Mouse (Mus musculus) ZHBTc4 (cell line): Measurements from ENCODE around the gene Diexf.

ENCODE experiments used
- DNase-seq: peaks from one replicate; pipeline ENCODE4 v3.0.0-alpha.2; 2011; ENCODE audit warnings: low read depth, low spot score

Gene Diexf

DNA sequence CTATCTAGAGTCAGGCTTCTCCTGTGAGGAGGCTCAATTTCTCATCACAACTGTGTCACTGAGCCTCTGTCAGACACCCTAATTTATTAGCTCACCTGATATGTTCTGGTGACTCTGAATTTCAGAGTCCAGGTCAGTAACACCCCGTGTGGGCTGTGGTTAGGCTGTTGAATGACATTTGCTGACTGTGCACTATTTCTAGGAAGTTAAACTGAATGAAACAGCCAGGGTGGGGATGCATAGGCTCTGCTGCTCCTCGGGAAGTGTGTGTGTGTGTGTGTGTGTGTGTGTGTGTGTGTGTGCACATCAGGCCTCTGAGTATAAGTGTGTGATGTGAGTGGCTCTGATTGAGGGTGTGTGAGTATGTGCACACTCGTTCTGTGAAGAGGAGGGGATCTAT lies 8.6 kb upstream of the Diexf start:
- DNase-seq: no peak

DNA sequence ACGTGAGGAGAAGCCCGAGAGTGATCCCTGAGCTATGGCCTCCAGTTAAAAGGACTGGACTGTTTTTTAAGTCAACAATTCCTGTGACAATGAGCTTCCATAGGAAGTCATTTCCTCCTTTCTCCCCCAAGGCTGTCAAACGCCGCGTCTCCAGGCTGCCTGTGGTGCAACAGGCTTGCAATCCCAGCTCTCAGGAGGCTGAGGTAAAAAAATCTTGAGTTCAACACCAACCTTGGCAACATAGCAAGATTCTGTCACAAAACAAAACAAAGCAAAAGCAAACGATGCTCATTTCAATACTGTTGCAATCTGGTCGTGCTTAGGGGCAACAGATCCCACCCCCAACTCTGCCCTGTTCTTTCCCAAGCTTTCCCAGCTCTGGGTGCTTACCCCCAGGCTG lies 8.0 kb upstream of the Diexf start:
- no peak for DNase-seq

DNA sequence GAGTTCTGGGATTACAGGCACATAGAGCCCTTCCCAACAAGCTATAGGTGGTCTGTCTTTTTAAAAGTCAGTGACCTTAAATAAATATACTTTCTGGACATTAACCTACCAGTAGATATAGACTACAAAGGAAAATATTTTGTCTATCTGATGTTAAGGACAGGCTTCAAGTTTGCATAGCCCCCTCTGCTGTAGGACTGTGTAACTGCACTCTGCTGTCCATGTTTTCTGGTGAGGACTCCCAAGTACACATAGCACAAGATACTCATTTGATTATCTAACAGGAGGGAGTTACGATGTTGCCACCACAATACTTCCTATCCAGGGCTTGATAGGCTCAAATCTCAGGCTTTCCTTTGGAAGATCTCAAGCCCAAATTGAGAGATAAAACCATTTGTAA lies 3.7 kb upstream of the Diexf start:
- peak; percentile 74 for DNase-seq

DNA sequence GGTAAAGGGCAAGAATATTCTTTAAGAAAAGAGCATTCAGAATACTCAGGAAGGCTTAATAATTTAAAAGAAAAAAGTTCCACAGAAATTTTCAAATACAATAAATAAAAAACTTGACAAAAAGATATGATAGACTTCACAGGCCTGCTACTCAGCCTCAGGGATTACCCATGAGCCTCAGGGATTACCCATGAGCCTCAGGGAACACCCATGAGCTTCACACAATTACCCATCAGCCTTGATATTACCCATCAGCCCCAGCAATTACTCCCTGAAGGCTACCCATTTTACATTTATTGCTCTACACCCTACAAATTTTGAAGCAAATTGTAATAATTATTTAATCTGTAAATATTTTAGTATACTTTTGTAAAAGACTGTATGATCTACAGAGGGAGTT lies 2.3 kb upstream of the Diexf start:
- no peak for DNase-seq

DNA sequence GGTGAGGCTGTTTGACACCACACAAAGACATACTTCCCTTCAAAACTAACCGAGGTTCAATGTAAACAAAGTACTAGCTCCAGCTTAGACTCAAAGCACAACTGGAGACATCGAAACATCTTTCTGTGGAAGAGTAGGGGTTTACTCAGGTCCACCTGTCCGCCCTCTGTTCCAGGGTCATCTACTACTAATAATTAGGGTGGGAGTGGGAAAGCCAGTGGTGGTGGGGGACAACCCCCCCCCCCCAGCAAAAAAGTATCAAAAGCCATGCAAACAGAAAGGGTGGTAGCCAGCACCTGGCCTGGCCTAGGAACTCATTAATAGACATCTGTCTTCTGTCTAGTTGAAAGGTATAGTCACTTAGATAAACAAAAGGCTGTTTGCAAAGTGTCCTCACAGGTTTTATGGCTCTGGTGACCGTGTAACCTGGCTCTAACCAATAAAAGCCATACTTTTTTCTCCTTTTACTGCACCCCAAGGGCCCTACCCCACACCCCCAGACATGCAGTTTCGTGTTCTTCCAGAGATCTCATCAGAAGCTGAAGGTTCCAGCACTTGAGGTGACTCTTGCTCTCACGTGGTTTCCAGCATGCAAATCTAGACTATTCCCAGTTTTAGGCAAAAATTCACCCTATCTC lies 1.4 kb upstream of the Diexf start:
- no peak for DNase-seq

DNA sequence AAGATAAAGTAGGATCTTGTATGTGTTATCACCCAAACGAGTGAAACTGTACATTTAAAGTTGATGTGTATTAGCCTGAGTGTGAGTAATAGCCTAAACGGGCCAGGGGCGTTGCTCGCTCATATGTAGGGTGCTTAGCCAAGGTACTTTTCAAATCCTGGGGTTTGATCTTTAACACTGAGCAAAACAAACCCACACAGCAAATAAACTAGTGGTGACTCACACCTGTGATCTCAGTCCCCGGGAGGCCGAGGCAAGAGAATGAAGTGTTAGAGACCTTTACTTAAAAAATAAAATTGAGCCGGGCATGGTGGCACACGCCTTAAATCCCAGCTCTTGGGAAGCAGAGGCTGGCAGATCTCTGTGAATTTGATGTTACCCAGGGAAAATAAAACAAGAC lies 767 bp upstream of the Diexf start:
- no peak for DNase-seq

DNA sequence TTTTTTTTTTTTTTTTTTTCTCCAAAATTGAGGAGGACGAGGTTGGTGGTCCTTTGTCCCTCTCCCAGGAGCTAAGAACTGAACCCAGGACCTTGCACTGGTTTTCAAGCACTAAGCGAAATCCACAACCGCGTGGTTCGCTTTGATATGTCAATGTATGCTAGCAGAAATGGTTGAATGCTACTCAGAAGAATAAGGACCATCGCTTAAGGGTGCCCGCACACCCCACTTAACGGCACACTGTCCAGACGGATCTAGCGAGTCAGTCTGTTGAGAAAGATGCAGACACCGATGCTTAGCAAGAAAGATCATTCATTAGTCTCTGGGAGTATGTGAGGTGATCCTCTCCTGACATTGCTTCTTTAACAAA lies 369 bp upstream of the Diexf start:
- peak; percentile 19 for DNase-seq

DNA sequence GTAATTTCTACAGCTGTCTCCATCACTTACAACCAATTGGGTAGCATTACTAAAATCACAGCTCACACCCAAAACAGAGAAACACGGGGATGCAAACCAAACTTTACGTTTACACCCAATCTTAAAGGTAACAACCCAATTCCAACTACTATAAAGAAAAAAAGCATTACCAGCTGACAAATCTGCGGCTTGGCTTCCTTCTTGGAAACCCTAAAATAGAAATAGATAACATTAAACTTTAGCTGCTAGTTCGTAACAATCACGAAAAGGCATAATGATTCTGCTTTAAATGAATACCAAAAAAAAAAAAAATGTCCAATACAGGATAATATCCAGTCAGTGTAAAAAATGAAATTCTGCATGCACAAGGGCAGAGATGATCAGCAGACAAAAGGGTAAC lies 751 bp downstream of the Diexf start:
- no peak for DNase-seq

DNA sequence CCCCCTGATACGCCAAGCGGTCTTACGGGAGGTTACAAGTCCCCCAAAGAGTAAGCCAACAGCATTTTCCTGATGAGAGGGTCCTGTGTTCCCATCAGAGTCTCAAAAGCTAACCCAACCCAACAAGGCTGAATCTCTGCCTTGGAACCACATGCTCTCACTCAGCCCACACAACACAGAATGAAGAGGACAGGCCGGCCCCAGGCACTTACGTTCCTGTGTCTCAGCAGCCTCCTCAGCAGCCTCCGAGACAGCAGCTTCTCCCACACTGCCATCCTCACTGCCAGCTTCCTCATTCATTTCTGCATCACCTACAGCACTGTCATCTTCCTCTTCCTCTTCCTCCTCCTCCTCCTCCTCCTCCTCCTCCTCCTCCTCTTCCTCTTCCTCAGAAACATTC lies 2.0 kb downstream of the Diexf start:
- DNase-seq: no peak

DNA sequence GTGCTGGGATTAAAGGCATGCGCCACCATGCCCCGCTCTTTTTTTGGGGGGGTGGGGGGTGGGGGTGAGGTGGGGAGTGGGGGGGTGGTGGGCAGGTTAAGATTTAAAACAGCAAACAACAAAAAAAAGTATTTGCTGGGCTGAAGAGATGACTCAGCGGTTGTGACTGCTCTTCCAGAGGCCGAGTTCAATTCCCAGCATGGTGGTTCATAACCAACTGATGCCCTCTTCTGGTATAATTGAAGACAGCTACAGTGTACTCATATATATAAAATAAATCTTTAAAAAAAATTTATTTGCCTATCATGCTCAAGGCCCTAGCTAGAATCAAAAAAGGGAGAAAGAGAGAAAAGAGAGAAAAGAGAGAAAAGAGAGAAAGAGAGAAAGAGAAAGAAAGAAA lies 4.2 kb downstream of the Diexf start:
- no peak for DNase-seq

DNA sequence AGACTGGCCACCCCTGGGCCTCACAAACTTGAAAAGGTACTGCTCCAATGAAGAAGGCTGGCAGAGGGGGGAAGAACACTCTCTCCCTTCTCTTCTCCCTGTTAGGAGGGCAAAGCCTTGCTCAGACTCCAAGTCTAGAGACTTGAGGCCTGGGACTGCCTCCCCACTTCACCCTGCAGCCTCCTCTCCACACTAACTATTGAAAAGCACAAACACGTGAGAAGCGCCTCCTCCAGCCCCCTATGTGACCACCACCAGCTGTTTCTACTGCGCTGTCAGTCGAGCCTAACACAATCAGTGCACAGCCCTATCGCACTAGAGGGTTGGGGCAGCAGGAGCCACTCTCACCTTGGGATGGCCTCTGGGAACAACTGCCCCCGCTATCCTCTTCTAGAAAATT lies 6.8 kb downstream of the Diexf start:
- no peak for DNase-seq

DNA sequence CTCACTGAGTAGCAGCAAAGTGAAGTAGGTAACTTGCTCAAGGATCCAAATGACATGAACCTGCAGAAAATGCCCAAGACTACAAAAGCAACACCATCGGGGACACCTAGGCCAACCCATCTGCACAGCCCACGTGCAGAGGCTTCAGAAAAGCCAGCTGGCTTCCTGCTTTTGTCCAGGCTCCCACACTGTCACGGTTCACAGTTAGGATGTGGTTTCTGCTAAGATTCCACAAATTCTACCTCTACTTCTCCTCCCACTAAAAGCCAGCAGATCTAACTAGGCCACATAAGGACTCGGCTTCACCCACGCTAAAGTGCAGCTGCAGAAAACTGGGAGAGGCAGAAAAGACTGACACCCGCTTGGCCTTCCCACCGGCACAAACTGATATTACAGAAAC lies 7.3 kb downstream of the Diexf start:
- no peak for DNase-seq

DNA sequence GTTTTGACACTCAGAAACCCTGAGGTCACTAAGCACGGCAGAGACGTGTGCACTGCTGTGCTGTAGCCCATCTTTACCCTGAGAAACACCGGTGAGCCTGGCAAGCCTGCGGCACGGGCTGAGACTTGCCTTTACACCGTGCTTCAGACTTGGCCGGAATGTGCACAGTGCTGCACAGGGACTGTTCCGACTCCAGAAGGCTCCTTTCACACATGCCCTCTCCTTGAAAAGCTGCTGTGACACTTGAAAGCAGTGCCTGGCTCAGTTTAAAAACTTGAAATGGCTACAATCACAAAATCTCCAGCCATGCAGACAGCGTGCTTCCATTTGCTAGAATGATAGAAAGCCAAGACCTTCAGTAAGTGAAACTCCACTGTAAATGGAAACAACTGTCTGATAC lies 18.0 kb downstream of the Diexf start:
- DNase-seq: no peak

DNA sequence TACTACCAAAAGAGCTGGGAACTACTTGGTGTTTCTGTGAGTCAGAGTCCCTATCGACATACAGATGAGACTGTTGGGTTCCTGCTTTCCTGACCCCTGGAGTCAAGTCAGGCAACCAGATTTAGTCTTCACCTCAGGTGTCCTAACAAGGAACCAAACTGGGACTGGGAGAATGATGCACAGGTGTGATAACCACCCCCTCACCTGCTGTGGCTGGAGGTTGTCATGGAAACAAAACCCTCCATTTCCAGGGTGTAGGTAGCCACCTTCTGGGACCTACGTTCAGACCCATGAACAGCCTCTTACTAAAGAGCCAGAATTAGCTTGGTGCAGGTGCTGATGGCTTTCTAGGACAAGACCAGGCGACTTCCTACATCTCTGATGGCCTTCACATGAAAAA lies 27.1 kb downstream of the Diexf start:
- DNase-seq: no peak

DNA sequence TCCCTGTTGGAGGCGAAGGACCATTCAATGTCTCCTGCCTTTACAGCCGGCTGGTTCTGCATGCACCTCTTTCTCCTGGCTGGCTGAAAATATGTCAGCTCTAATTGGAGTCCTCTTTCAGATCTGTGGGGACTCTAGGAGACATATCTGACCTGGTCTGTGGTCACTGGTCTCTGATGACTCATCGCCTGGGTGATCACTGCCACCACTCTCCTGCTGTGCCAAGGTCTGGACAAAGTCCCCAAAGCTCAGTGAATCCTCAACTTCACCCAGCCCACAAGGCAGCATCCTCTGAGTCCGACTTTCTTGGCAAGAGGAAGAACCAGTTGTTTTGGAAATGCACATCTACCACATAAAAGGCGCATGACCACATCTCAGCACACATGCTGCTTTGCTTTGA lies 27.5 kb downstream of the Diexf start:
- no peak for DNase-seq

DNA sequence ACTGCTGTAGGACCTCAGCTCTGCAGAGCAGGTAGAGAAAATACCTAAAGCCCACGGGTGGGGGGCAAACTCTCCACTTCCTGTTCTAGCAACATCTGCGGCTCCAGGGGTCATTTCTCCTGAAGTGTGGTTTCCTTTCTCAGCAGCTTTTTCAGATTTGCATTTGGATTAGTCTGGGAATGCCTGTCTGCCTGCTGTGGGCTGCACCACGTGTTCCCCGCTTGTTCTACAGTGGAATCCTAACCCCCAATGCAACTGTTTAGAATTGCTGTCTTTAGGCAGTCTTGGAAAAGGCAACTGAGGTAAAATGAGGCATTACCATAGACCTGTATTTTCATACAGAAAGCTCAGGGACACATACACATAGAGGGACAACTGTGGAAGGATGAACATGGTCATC lies 28.0 kb downstream of the Diexf start:
- peak; percentile 17 for DNase-seq

DNA sequence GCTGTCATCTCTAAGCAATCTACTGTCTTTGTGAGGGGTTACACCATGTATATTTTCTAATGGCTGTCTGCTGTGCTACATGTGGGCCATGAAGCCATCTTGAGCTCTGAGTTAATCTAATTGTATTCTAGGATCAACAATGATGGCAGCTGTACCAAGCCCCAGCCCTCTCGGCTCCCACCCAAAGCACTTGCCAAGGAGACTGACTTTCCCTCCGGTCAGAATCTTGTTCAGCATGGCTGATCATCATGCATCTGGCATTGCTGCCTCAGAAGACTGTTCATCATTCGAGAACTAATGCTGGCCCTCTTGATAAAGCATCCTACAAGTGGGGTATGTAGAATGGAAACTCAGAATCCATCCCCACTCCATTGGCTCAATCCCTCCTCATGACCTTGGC lies 31.1 kb downstream of the Diexf start:
- DNase-seq: no peak

DNA sequence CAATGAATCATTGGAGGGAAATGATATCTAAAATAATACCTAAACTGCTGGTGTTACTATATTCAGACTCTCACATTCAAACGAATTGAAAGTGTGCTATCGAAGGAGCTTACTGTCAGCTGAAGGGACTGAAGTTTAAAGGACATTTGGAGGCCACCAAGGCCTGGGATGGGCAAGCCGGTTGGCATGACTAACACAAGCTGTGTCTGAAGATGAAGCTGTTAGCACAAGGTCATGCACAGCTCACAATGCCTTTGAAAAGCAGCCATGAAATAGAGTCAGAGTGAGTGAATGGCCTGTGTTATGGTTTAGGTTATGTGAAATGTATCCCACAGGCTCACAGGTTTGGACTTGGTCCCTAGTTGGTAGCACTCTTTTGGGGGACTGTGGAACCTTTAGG lies 36.5 kb downstream of the Diexf start:
- no peak for DNase-seq

DNA sequence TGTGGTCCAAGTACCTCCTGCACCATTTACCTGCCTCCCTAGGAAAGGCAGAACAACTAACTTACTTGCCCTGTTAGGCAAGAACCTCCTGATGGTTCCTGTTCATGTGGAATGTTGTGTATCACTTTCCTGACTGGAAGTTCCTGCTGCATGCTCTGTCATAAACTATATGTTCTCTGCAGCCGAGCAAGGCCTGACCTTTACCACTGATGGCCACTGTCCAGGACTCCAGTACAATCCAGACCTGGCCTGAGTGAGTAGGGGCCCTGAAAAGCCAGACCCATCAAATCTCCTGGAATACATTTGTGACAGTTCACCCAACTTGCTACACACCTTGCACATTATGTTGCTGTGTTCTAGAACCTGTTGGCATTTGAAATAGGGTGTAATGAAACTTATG lies 37.3 kb downstream of the Diexf start:
- DNase-seq: no peak

DNA sequence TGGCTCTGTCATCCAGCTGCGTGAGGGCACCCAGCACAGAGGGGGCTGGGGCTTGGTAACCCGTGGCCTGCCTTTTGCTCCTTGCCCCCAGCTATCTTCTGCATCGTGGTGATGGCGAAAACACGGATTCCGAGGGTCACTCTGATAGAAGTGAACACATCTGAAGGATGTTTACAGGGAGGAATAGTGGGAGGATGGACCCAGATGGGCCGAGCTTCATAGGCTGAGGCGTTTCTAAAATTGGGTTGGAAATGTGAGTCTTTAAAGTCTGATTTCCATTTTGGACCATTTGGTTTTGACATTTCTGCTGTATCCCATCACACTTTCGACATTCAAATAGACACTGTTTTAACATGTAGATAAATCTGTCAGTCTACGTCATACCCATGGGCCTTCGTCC lies 39.2 kb downstream of the Diexf start:
- no peak for DNase-seq

DNA sequence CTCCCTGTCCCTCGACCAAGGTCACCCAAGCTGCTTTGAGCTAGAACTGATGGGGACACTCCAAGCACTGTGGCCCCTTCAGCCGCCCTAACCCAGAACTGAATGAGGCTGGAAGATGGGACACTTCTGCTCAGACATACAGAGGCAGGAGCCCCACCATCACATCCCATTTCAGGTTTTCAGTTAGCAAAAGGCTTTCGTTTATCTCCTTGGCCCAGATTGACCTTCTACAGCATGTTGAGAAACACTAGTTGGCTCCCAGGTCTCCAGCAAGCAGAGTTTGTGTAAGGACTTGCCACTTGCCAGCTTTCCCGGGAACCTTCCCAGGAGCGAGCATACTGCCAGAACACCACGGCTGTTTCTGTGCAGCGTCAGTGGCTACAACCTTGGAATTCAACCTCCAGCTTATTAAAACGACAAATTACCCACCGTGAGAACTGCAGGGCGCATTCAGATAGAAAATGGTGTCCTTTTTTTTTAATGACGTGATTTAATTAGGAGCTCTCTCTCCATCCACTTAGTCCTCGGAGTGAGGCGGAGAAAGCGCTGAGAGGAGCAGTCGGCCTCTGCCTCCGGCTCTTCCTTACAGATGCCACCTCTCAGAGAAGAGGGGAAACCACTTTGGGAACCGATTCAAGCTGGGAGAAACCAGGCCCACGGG lies 39.7 kb downstream of the Diexf start:
- no peak for DNase-seq

DNA sequence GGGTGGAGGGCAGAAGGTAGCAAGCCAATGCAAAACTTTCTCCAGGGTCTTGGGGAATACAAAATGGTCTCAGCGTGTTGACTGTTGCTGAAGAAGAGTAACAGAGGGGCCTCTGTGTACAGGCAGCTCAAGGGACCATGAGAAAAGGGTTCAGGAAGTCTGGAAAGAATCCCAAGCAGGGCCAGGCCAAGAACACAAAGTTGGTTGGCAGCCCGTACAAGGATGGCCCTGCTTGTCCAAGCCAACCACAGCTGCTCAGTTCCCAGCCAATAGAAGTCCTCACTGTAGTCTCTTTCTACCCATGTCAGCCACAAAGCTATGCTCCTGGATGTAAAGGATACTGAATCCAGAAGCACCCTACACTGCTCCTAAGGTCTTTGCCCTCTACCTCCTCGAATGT lies 40.4 kb downstream of the Diexf start:
- no peak for DNase-seq

DNA sequence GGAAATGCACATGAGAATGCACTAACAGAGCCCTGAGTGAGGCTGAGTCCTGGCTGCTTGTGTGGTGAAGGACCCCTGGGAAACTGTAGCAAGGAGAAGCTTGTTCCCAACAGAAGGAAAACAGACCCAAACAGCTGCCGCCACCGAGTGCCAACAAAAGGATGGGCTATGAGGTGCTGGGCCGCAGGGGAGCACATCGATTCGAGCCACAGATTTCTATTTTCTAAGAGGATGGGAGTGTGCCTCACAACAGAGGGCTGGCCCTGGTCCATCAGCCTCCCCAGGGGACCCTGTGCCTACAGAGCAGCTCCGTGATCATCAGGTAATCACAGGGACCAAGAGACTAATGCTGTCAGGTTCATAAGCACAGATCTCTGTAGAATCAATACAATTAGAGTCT lies 40.9 kb downstream of the Diexf start:
- DNase-seq: no peak

DNA sequence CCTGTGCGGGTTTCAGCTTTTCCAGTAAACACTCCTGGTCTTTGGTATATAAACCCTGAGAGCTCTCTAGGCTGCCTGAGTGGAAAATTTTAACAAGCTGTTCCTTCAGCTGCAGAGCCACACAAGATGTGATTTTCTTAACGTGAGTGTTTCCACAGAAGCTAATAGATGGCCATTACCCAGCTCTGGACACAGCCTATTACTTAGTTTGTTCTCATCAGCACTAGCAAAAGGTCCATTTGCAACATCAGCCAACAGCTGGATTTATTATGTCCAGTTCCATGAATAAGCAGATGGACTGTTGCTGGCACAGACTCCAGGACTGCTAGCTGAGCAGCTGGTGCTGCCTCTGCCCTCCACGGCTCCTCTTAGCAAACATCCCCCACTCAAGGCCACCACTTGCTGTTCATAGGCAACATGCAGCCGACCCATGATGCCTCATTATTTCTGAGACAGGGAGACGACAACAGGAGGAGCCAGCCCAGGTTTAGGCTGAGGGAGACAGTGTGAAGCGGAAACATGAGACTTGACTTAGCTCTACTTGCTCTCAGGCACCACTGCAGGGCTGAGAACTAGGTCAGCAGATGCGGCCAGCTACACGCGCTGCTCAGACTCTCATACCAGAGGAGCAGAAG lies 43.1 kb downstream of the Diexf start:
- DNase-seq: no peak
